Mouse (Mus musculus) E14TG2a.4 (cell line): ENCODE data around the gene Rnf115.
A peak's percentile ranks its signal among the peaks of the same experiment; 100 is the strongest.

Experiments
- H3K27me3 ChIP-seq: 2 replicates; pipeline ENCODE4 v1.6.1; 2014; ENCODE audit warnings: low read length, control low read depth; ENCODE audit not compliant: insufficient read depth
- H3K36me3 ChIP-seq: 2 replicates; pipeline ENCODE4 v1.6.1; 2014; ENCODE audit warnings: low read length, control low read depth; ENCODE audit not compliant: insufficient read depth
- H3K4me1 ChIP-seq: replicated peaks from 2 replicates; pipeline ENCODE4 v1.6.1; 2014; ENCODE audit warnings: low read depth, low read length, control low read depth
- H3K4me3 ChIP-seq: replicated peaks from 2 replicates; pipeline ENCODE4 v1.5.1; 2014; ENCODE audit warnings: mild to moderate bottlenecking, low read length
- H3K9me3 ChIP-seq: 2 replicates; pipeline ENCODE4 v1.6.1; 2014; ENCODE audit warnings: low read length, control low read depth
- CTCF ChIP-seq: conservative IDR thresholded peaks from 2 replicates; pipeline ENCODE4 v1.5.1; 2014; ENCODE audit warnings: low read length
- NANOG ChIP-seq: IDR thresholded peaks from 2 replicates; pipeline ENCODE4 v1.6.1; 2014; ENCODE audit warnings: borderline replicate concordance, low read length, mixed read lengths
- POU5F1 ChIP-seq: IDR thresholded peaks from 2 replicates; pipeline ENCODE4 v1.6.1; 2014; ENCODE audit warnings: low read length, borderline replicate concordance

Rnf115 gene

DNA sequence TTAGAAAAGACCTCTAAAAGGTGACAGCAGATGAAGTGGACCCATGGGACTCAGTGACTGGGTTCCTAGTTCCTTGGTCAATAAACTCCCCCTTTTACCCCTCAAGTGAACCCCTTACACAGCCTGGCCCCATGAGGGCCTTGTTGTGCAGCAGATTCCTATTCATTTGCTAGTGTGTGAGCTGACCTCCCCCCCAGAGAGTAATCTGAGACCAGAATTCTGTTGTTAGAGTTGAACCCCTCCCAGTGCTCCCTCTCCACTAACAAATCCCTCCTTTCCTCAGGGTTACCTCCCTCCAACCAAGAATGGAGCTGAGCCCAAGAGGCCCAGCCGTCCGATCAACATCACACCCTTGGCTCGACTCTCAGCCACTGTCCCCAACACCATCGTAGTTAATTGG, 26.5 kb upstream of the Rnf115 start:
- H3K27me3 ChIP-seq: no peaks in the 10 kb centered on the region

DNA sequence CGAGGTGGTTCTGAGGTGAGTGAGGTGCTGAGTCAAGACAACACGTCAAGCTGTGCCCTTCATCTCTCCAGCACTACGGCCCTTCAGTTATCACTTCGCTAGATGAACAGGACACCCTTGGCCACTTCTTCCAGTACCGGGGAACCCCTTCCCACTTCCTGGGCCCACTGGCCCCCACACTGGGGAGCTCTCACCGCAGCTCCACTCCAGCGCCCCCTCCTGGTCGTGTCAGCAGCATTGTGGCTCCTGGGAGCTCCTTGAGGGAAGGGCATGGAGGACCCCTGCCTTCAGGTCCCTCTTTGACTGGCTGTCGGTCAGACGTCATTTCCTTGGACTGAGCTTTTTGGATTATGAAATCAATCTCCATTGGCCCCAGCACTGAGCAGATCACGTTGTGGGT, 22.7 kb upstream of the Rnf115 start:
- no peak overlapping the region for H3K4me3 ChIP-seq
- H3K27me3 ChIP-seq: peaks cover 10% of the 10 kb centered on the region
- H3K4me1 ChIP-seq: peaks cover 79% of the 10 kb centered on the region
- TF ChIP-seq CTCF (peak; percentile 72), NANOG (no peak), POU5F1 (no peak)
- H3K36me3 ChIP-seq: peaks cover 71% of the 10 kb centered on the region
- H3K9me3 ChIP-seq: no peaks in the 10 kb centered on the region

More for the DNA sequence above, 26.5 kb upstream of the Rnf115 start:
- Histone ChIP-seq H3K4me1 (peaks cover 84% of the 10 kb centered on the region), H3K36me3 (peaks cover 59% of the 10 kb centered on the region), H3K4me3 (peak overlapping the region; percentile 60), H3K9me3 (no peaks in the 10 kb centered on the region)
- TF ChIP-seq POU5F1 (no peak), NANOG (no peak), CTCF (no peak)

DNA sequence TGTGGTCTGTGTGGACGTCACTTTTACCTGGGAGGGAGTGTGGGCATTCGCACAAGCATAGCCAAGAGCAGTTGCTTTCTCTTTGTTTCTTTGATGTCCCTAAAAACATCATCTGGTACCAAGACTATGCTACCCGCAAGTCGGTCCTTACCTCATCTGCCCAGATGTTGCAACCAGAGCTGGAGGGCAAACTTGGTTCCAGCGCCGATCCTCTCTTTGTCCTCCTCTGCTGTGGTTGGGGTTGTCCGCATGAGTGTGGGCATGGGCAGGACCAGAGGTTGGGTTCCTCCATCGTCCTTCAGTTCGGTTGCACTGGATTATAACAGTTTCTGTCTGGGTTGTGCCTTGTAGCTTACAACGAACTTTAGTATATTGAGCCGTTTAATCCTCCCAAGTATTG, 21.2 kb upstream of the Rnf115 start:
- peaks cover 64% of the 10 kb centered on the region for H3K4me1 ChIP-seq

DNA sequence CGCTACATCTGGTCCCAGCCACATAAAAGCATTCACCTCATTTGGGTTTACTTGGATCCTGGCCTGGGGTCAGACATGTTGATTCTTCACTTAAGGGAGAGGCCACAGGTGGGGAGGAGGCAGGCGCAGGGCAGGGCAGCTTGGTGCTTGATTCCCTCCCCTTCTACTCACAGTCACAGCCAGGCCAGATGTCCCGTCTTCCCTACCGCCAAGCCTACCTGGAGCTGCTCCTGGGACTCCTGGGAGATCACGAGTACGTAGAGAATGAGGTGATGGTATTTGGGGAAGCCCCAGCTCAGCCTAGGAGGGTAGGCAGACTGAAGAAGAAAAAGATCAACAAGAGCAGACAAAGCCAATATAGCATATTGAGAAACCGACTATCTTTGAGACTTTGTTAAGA, 20.5 kb upstream of the Rnf115 start:
- Histone ChIP-seq H3K36me3 (peaks cover 76% of the 10 kb centered on the region), H3K4me1 (peaks cover 57% of the 10 kb centered on the region), H3K9me3 (no peaks in the 10 kb centered on the region), H3K27me3 (peaks cover 10% of the 10 kb centered on the region), H3K4me3 (no peak overlapping the region)
- TF ChIP-seq POU5F1: no peak
- TF ChIP-seq CTCF: no peak
- no peak for TF ChIP-seq NANOG

More for the DNA sequence above, 21.2 kb upstream of the Rnf115 start:
- Histone ChIP-seq H3K4me3 (no peak overlapping the region), H3K36me3 (peaks cover 76% of the 10 kb centered on the region), H3K27me3 (peaks cover 10% of the 10 kb centered on the region), H3K9me3 (no peaks in the 10 kb centered on the region)
- TF ChIP-seq NANOG (no peak), POU5F1 (no peak), CTCF (no peak)

DNA sequence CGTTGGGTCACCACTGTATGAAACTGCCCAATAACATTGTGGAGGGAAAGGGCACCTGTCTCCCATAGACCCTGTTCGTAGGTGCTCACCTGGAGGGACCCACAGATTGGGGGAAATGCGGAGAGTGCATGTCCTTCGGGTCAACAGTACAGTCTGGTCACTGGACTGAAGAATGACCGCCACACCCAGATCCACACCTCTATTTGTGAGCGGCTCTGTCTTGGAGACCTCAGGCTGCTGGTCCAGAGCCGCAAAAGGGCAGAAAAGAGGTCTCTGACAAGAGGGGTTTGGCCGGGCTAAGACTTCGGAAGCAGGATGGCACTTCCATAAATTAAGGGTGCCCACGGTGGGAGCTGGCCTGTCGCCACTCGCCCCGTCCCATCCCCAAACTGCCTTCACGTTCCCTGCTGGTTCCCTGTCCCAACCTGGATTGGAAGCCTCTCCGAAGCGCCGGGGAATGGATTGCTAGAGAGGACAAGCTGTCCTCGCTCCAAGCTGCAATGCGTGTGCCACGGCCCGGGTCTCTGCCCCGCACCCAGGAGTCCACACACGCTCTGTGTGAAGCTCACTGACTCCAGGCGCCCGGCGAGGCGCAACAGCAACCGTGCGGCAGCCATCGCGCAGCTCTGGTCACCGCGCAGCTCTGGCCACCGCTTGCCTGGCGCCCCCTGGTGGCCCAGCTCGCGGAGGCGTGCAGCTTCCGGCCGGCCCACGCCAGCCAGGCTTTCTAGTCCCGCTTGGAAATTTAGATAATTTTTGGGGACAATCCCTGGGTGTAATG, 19.4 kb upstream of the Rnf115 start, which contains the start of gene Nudt17:
Nudt17 (minus strand) TSS at position 660 of the 781 bp plus-strand sequence.
- peak within 1 kb of the TSS; percentile 85 for H3K4me3 ChIP-seq
- H3K36me3 ChIP-seq: peaks cover 77% of the 10 kb centered on the region
- TF ChIP-seq CTCF: no peak; the same call in 1 of the 2 replicates
- TF ChIP-seq POU5F1: no peak
- no peak for TF ChIP-seq NANOG
- peaks cover 47% of the 10 kb centered on the region for H3K4me1 ChIP-seq
- peaks cover 10% of the 10 kb centered on the region for H3K27me3 ChIP-seq
- no peaks in the 10 kb centered on the region for H3K9me3 ChIP-seq

DNA sequence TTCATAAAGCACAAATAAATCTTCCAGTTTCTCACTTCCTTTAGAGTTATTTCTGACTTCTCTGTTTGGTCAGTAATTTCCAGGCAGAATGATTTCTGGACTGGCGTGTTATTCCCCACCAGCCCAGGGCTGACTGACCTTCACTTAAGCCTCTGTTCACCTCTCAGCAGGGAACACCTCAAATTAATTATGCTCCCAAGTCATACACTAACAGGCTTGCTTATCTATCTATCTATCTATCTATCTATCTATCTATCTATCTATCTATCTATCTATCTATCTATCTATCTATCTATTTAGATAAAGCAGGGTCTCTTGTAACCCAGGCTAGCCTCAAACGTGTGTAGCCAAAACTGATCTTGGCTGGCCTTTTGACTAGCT, 18.8 kb upstream of the Rnf115 start:
- Histone ChIP-seq H3K9me3 (no peaks in the 10 kb centered on the region), H3K27me3 (peaks cover 10% of the 10 kb centered on the region), H3K4me3 (peak overlapping the region; percentile 85), H3K4me1 (peaks cover 41% of the 10 kb centered on the region), H3K36me3 (peaks cover 77% of the 10 kb centered on the region)
- TF ChIP-seq POU5F1 (no peak), CTCF (no peak), NANOG (no peak)

DNA sequence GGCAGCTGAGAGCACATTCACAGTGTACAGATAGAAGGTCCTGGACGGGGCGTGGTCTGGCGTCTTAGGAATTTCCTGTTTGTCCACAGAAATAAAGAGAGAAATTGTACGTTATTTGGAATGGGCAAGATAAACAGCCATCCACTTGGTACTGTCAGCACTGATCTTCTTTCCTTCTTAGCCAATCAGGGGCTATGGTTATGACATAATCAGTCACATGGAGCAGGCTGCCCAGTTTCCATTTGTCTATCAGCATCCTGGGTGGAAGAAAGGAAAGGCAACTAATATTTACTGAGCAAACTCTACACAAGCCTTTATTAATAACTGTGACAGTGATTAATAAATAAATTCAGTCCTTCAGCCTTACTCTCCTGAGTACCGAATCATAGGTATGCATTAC, 13.2 kb upstream of the Rnf115 start:
- Histone ChIP-seq H3K4me1 (peaks cover 24% of the 10 kb centered on the region), H3K9me3 (no peaks in the 10 kb centered on the region), H3K36me3 (peaks cover 85% of the 10 kb centered on the region), H3K27me3 (no peaks in the 10 kb centered on the region), H3K4me3 (no peak overlapping the region)
- TF ChIP-seq CTCF (no peak), POU5F1 (no peak), NANOG (no peak)

DNA sequence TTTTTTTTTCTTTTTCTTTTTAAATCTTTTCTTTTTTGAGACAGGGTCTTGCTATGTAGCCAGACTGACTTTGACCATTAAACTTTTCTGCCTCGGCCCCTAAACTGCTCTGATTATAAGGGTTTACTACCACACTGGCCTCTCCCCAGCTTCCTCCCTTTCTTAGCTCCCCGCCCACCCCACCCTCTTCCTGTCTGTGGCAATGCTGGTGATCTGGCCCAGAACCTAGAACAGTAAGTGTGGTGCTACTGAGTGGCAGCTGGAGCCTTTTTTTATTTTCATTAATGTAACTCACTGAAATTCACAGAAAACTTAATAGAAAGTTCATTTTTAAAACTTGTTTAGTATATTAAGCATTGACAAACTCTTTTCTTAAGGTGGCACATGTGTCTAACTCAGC, 11.6 kb upstream of the Rnf115 start:
- Histone ChIP-seq H3K9me3 (no peaks in the 10 kb centered on the region), H3K4me3 (no peak overlapping the region), H3K36me3 (peaks cover 82% of the 10 kb centered on the region), H3K27me3 (no peaks in the 10 kb centered on the region), H3K4me1 (peaks cover 33% of the 10 kb centered on the region)
- TF ChIP-seq CTCF (no peak), POU5F1 (no peak), NANOG (no peak)
